Mouse (Mus musculus): ENCODE results near the gene Ube2e2.

DNA sequence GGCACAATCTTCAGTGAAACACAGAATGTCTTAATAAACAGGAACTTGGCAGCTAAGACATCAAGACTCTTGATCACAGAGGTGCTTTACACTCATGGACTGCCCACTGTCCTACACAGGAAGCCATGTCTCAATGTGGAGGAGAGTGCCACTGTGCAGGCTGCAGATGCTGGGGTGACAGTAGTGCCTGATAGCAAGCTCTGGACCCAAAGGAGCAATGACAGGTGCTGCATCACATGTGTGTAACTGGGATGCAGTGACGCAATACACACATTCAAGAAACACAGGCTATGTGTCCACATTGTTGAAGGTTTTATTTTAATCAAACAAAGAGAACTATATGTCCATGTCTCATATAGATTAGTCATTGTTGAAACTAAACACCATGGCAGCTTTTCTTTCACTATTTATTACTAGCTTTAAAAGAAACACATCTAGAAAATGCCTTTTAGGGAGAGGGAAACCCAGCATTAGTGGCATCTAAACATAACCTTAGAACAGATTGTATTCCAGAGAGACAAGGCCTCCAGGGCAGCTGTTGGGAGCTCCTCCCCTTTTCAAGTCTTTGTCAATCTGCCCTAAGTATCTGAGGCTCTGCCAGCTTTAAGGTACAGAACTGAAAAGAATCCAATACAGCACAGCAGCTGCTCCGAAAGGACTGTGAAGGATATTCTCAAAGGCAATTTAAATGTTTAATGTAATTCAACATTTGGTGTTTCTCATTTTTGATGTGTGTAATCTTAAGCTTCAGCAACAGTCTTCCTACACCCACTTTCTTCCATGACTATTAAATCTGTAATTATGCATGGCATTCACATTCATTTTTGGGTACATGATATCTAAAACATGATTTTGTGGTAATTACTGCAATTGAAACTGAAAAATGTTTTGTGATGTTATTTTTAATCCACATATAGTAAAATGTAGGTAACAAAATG is 135.2 kb downstream of the Ube2e2 start:
- TF ChIP-seq CTCF (IDR thresholded peaks at IDR 0.05; ENCODE audit: extremely low read depth, insufficient read depth, insufficient read length, insufficient replicate concordance) (no peak), POLR2A (IDR thresholded peaks at IDR 0.05; ENCODE audit: low read depth, low read length) (no peak)

All from spleen, adult 2 months (tissue).